Mouse (Mus musculus) limb, embryonic 14.5 days (tissue): ENCODE measurements around the gene Cdk1. TPM values are rescaled to one million over a fixed set of nuclear protein-coding genes. Genes with fewer than 3 reads are reported as not detected.

Experiments
- ATAC-seq: fragments of 200-750 bp; cut with Nextera tagmentation; 2 replicates; pipeline ENCODE4 v1.8.0; 2017; ENCODE audit warnings: low read depth, moderate number of reproducible peaks, moderate TSS enrichment; ENCODE audit not compliant: low FRiP score
- DNase-seq: peaks from one replicate; pipeline ENCODE4 v3.0.0-alpha.2; 2015; ENCODE audit warnings: low spot score
- H3K27ac ChIP-seq: fragments of 300-500 bp; sonication (generic); replicated peaks from 2 replicates; pipeline ENCODE4 v1.5.1; 2014; ENCODE audit warnings: low read depth, mild to moderate bottlenecking, low read length, moderate library complexity, mixed read lengths
- H3K27me3 ChIP-seq: fragments of 300-500 bp; sonication (generic); 2 replicates; pipeline ENCODE4 v1.6.1; 2014; ENCODE audit warnings: low read length, mixed read lengths; ENCODE audit not compliant: control insufficient read depth, insufficient read depth
- H3K36me3 ChIP-seq: fragments of 300-500 bp; sonication (generic); 2 replicates; pipeline ENCODE4 v1.6.1; 2014; ENCODE audit warnings: mild to moderate bottlenecking, low read length, moderate library complexity, mixed read lengths; ENCODE audit not compliant: control insufficient read depth, insufficient read depth
- H3K4me1 ChIP-seq: fragments of 300-500 bp; sonication (generic); 2 replicates; pipeline ENCODE4 v1.6.1; 2014; ENCODE audit warnings: antibody characterized with exemption, low read length, mixed read lengths; ENCODE audit not compliant: control insufficient read depth, insufficient read depth
- H3K4me2 ChIP-seq: fragments of 300-500 bp; sonication (generic); replicated peaks from 2 replicates; pipeline ENCODE4 v1.6.1; 2014; ENCODE audit warnings: low read depth, mild to moderate bottlenecking, low read length, moderate library complexity; ENCODE audit not compliant: severe bottlenecking
- H3K4me3 ChIP-seq: fragments of 300-500 bp; sonication (generic); replicated peaks from 2 replicates; pipeline ENCODE4 v1.5.1; 2014; ENCODE audit warnings: low read length
- H3K9ac ChIP-seq: fragments of 300-500 bp; sonication (generic); 2 replicates; pipeline ENCODE4 v1.6.1; 2014; ENCODE audit warnings: mild to moderate bottlenecking, low read depth, low read length, moderate library complexity; ENCODE audit not compliant: severe bottlenecking
- H3K9me3 ChIP-seq: fragments of 300-500 bp; sonication (generic); 2 replicates; pipeline ENCODE4 v1.6.1; 2016; ENCODE audit warnings: low read length; ENCODE audit not compliant: control insufficient read depth
- POLR2A ChIP-seq: fragments of 200-500 bp; IDR thresholded peaks from 2 replicates; pipeline ENCODE4 v1.8.0; 2012; ENCODE audit warnings: inconsistent platforms, mild to moderate bottlenecking, moderate library complexity, borderline replicate concordance; ENCODE audit not compliant: insufficient read depth, insufficient read length; ENCODE audit errors: extremely low read depth
- WGBS: fragments of 180-500 bp; shearing (Covaris S2); extraction: QIAGEN DNeasy Blood & Tissue Kit; methylation state at CpG from one replicate; pipeline ENCODE4 v1.1.7; 2014; 5-methylcytosine and 5-hydroxymethylcytosine counted together
- polyA plus RNA-seq, 2 experiments: library from polyadenylated mRNA; depleted of rRNA in 1 of 2; stranded (reverse) in 1 of 2; unstranded in 1 of 2; fragments of >200 nt; fragmentation: Nextera tagmentation in 1 of 2; extraction: Ambion mirVana in 1 of 2; gene quantifications; 2 replicates each; pipeline versions ENCODE4 v1.2.1 to v1.2.3; 2012 to 2014

The Cdk1 gene
- polyA plus RNA-seq, 2 experiments, result 379 to 408 TPM

DNA sequence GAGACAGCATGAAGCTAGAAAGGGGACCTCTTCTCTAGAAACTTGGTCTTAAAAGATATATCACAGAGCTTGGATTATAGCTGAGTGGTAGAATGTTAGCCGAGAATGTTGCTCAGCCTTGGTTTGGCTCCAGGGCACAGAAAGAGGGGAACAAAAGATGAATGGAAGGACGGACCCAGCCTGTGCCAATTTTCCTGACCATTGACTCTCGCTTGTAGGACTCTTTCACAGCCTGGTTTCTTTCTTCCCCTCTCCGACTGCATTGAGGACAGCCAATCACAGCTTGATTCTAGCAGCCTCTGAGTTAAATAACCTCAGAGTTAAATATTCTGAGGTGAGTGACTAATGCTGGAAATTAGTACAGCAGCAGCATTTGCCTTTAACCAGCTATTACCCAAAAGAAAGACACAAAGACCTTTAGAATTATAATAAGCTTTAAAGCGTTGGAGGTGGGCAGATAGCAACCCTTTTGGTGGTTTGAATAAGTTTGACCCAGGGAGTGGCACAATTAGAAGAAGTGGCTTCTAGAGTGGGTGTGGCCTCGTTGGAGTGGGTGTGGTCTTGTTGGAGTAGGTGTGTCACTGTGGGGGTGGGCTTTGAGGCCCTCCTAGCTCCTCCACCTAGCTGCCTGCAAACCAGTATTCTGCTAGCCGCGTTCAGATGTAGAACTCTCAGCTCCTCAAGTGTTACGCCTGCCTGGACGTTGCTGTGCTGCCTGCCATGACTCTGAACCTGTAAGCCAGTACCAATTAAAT lies 21.2 kb upstream of the Cdk1 start:
- DNase-seq (no peak), ATAC-seq (no peak)
- no peaks in the 10 kb centered on the region for H3K36me3 ChIP-seq
- no peaks in the 10 kb centered on the region for H3K27me3 ChIP-seq
- no peak overlapping the region for H3K27ac ChIP-seq
- no peaks in the 10 kb centered on the region for H3K4me1 ChIP-seq
- 70% methylated on average over 10 of the region's 10 CpGs for WGBS
- TF ChIP-seq POLR2A, result no peak
- no peaks in the 10 kb centered on the region for H3K9me3 ChIP-seq
- no peak overlapping the region for H3K9ac ChIP-seq
- no peak overlapping the region for H3K4me3 ChIP-seq
- no peak overlapping the region for H3K4me2 ChIP-seq

- WGBS, result 58% methylated on average over 14 of the region's 14 CpGs
- H3K9me3 ChIP-seq, result no peaks in the 10 kb centered on the region
- no peaks in the 10 kb centered on the region for H3K27me3 ChIP-seq
- TF ChIP-seq POLR2A, result no peak
- no peaks in the 10 kb centered on the region for H3K36me3 ChIP-seq
- H3K4me1 ChIP-seq, result no peaks in the 10 kb centered on the region
- H3K27ac ChIP-seq, result no peak overlapping the region
- DNase-seq (no peak), ATAC-seq (no peak)
- no peak overlapping the region for H3K9ac ChIP-seq
- no peak overlapping the region for H3K4me3 ChIP-seq
- H3K4me2 ChIP-seq, result no peak overlapping the region
Observed at GRCm38 (mm10) chr10:69372061-69372460, 19.3 kb upstream of the Cdk1 start.

DNA sequence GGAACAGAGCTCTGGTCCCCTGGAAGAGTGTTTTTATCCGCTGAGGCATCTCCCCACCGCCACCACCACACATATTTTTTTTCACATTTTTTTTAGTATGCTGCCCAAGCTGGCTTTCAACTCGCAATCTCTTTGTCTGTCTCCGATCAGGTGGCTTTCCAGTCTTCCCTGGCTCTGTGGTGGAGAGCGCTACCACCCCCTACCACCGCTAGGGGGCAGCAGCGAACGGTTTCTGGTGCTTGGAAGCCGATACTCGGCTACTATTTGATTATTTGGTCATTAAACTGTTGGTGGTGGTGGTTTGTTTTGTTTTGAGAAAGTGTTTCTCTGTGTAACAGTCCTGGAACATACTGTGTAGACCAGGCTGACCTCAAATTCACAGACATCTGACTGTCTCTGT lies 18.7 kb upstream of the Cdk1 start:
- Histone ChIP-seq H3K4me3 (no peak overlapping the region), H3K9ac (no peak overlapping the region), H3K36me3 (no peaks in the 10 kb centered on the region), H3K4me2 (no peak overlapping the region), H3K27ac (no peak overlapping the region), H3K9me3 (no peaks in the 10 kb centered on the region), H3K27me3 (no peaks in the 10 kb centered on the region), H3K4me1 (no peaks in the 10 kb centered on the region)
- ATAC-seq (no peak), DNase-seq (peak; percentile 49)
- WGBS, result 14% methylated on average over 10 of the region's 10 CpGs
- no peak for TF ChIP-seq POLR2A

DNA sequence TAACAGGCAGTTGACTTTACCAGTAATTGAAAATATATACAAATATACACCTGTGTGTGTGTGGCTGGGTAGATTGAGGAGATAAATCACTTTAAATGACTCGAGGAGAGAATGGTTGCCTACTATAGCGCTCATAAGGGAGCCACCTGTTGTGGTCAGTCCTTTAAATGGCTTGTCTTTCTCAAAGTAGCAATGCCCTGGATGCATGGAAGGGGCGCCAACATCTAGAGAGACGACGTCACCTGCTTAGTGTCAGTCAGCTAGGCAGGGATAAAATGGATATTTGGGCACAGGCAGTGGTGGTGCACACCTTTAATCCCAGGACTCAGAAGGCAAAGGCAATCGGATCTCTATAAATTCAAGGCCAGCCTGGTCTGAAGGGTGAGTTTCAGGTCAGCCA lies 16.6 kb upstream of the Cdk1 start:
- Histone ChIP-seq H3K4me2 (no peak overlapping the region), H3K36me3 (no peaks in the 10 kb centered on the region), H3K4me1 (no peaks in the 10 kb centered on the region), H3K27ac (no peak overlapping the region), H3K9ac (no peak overlapping the region), H3K4me3 (no peak overlapping the region), H3K9me3 (no peaks in the 10 kb centered on the region), H3K27me3 (no peaks in the 10 kb centered on the region)
- ATAC-seq (0 out of 2 replicates have a peak, but pooled peaks have one; percentile 21), DNase-seq (no peak)
- 69% methylated on average over 6 of the region's 6 CpGs for WGBS
- TF ChIP-seq POLR2A, result no peak

DNA sequence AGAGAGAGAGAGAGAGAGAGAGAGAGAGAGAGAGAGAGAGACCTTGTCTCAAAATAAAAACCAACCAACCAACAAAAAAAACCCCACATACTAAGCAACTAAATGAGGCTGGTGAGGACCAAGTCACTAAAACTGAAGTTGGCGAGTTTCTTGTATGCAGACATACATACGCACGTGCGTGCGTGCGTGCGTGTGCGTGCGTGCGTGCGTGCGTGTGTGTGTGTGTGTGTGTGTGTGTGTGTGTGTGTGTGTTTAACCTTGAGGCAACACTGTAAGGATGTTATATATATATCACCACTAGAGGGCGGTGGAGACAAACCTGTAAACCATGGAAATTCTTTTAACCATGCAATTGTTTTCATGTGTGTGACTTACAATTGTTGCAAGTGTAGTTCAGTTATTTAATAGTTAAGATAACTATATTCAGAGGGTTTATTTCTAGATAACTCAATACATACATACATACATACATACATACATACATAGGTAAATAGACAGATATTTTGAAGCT lies 14.2 kb upstream of the Cdk1 start:
- Histone ChIP-seq H3K4me3 (no peak overlapping the region), H3K36me3 (no peaks in the 10 kb centered on the region), H3K9me3 (no peaks in the 10 kb centered on the region), H3K27ac (no peak overlapping the region), H3K9ac (no peak overlapping the region), H3K27me3 (no peaks in the 10 kb centered on the region), H3K4me1 (no peaks in the 10 kb centered on the region), H3K4me2 (no peak overlapping the region)
- no peak for TF ChIP-seq POLR2A
- ATAC-seq (no peak), DNase-seq (peak; percentile 36)
- WGBS, result 85% methylated on average over 13 of the region's 13 CpGs
